Mouse (Mus musculus) B cell, adult 2 months (primary cell): ENCODE measurements around the gene Amy2a2.
"Not testable (repeated sequence)": the region's sequence is repeated elsewhere in the genome, so short reads cannot be mapped to it uniquely, and the experiment has no call there.

Experiments used
- DNase-seq, 2 experiments: peaks; one replicate each; pipeline ENCODE4 v3.0.0; 2022

The Amy2a2 gene

GRCm38 (mm10) chr3:113356558-113356957 lies at the start of gene Amy2a2:
Gene Amy2a2, minus strand, starts transcription at chr3:113356658.
- DNase-seq: not testable (repeated sequence)

- not testable (repeated sequence) for DNase-seq
Measured at GRCm38 (mm10) chr3:113345484-113345883, 11.0 kb downstream of the Amy2a2 start.

GRCm38 (mm10) chr3:113323952-113324351 lies 32.5 kb downstream of the Amy2a2 start, which contains the start of gene Amy2a3:
Gene Amy2a3, minus strand, starts transcription at chr3:113324052.
- not testable (repeated sequence) for DNase-seq

DNA sequence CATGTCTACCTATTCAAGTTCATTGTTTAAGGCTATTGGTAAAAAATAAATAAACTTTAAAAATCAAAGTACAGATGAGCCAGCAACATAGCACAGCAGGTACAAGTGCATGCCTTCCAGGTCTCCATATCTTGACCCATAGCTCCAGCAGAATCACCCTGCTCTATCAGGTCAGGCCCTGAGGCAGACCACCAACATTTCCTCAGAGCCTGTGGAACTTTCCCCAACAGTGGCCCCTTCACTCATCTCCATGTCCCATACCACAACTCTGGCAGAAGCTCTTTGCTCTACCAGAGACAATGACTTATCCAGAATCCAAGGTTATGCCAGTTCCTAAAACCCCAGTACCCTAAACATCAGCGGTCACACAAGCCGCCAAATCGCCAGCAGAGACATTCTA lies 43.5 kb downstream of the Amy2a2 start:
- not testable (repeated sequence) for DNase-seq
